Mouse (Mus musculus) G1E-ER4 (cell line): ENCODE measurements around the gene Polr2e. TPM values are rescaled to one million over a fixed set of nuclear protein-coding genes. Genes with fewer than 3 reads are reported as not detected.

Experiments used
- GATA1 ChIP-seq: IDR thresholded peaks from one replicate; pipeline ENCODE4 v1.8.0; 2012; ENCODE audit warnings: low read length, inconsistent platforms
- polyA plus RNA-seq: library from polyadenylated mRNA; stranded (reverse); fragments of >175 nt; gene quantifications from 2 replicates; pipeline ENCODE4 v1.2.3, GENCODE M21; 2012

Gene Polr2e
- polyA plus RNA-seq, 1 experiment = 180 TPM

GRCm38 (mm10) chr10:79988506-79989271 lies 50.9 kb downstream of the Polr2e start, which contains the start of gene Cnn2:
Cnn2 (plus strand) TSS chr10:79988584.
- TF ChIP-seq GATA1 = no peak

- no peak for TF ChIP-seq GATA1
These were observed 51.7 kb downstream of the Polr2e start for GRCm38 (mm10) chr10:79987771-79988505.

- TF ChIP-seq GATA1 = no peak
These were observed 52.6 kb downstream of the Polr2e start for GRCm38 (mm10) chr10:79986963-79987362.

- TF ChIP-seq GATA1 = no peak
These were observed 53.2 kb downstream of the Polr2e start for GRCm38 (mm10) chr10:79986232-79986878.

Other genes starting within 250 kb of the Polr2e start
- not detected in 2 replicates for gene Prss57, start 248.8 kb downstream of the Polr2e start, polyA plus RNA-seq
- 0.82 and 1.2 TPM in 2 replicates for gene Palm, start 246.2 kb downstream of the Polr2e start, polyA plus RNA-seq
- not detected in 2 replicates for gene Misp, start 218.8 kb downstream of the Polr2e start, polyA plus RNA-seq
- gene Ptbp1, start 185.4 kb downstream of the Polr2e start, polyA plus RNA-seq = 1,266 and 1,318 TPM in 2 replicates
- 0.38 TPM in 1 of 2 replicates, not detected in the other for gene Prtn3, start 165.3 kb downstream of the Polr2e start, polyA plus RNA-seq
- gene Plppr3, start 165.2 kb downstream of the Polr2e start, polyA plus RNA-seq = not detected in 2 replicates
- gene Elane, start 153.5 kb downstream of the Polr2e start, polyA plus RNA-seq = not detected in 2 replicates
- not detected in 2 replicates for gene Cfd, start 148.9 kb downstream of the Polr2e start, polyA plus RNA-seq
- gene Med16, start 130.9 kb downstream of the Polr2e start, polyA plus RNA-seq = 64.2 and 66.0 TPM in 2 replicates
- gene Gm26602, start 128.9 kb downstream of the Polr2e start, polyA plus RNA-seq = not detected in 2 replicates
- gene Kiss1r, start 122.8 kb downstream of the Polr2e start, polyA plus RNA-seq = 0.53 and 0.82 TPM in 2 replicates
- gene R3hdm4, start 118.6 kb downstream of the Polr2e start, polyA plus RNA-seq = 229 and 234 TPM in 2 replicates
- 99.9 and 103 TPM in 2 replicates for gene Arid3a, start 112.8 kb downstream of the Polr2e start, polyA plus RNA-seq
- gene Wdr18, start 79.6 kb downstream of the Polr2e start, polyA plus RNA-seq = 85.4 and 95.5 TPM in 2 replicates
- gene Grin3b, start 69.1 kb downstream of the Polr2e start, polyA plus RNA-seq = 0.05 and 0.08 TPM in 2 replicates
- 308 and 394 TPM in 2 replicates for gene Tmem259, start 55.5 kb downstream of the Polr2e start, polyA plus RNA-seq
- 11.4 and 12.4 TPM in 2 replicates for gene Cnn2, start 51.2 kb downstream of the Polr2e start, polyA plus RNA-seq
- gene Abca7, start 43.3 kb downstream of the Polr2e start, polyA plus RNA-seq = 23.5 and 25.3 TPM in 2 replicates
- 160 and 189 TPM in 2 replicates for gene Arhgap45, start 23.1 kb downstream of the Polr2e start, polyA plus RNA-seq
- 1,603 and 2,372 TPM in 2 replicates for gene Gpx4, start 7.4 kb upstream of the Polr2e start, polyA plus RNA-seq
- 41.3 and 41.5 TPM in 2 replicates for gene Sbno2, start 65.8 kb upstream of the Polr2e start, polyA plus RNA-seq
- gene Stk11, start 76.0 kb upstream of the Polr2e start, polyA plus RNA-seq = 140 and 143 TPM in 2 replicates
- gene Atp5d, start 98.8 kb upstream of the Polr2e start, polyA plus RNA-seq = 1,550 and 1,866 TPM in 2 replicates
- 53.6 and 59.0 TPM in 2 replicates for gene Cbarp, start 101.0 kb upstream of the Polr2e start, polyA plus RNA-seq
- 227 and 254 TPM in 2 replicates for gene Midn, start 108.5 kb upstream of the Polr2e start, polyA plus RNA-seq
- gene Cirbp, start 126.2 kb upstream of the Polr2e start, polyA plus RNA-seq = 54.3 and 62.8 TPM in 2 replicates
- 5.8 and 6.7 TPM in 2 replicates for gene 1600002K03Rik, start 133.1 kb upstream of the Polr2e start, polyA plus RNA-seq
- 0.46 and 0.52 TPM in 2 replicates for gene Efna2, start 139.7 kb upstream of the Polr2e start, polyA plus RNA-seq
- 37.4 and 39.5 TPM in 2 replicates for gene Mum1, start 186.6 kb upstream of the Polr2e start, polyA plus RNA-seq
- 309 and 396 TPM in 2 replicates for gene Ndufs7, start 209.3 kb upstream of the Polr2e start, polyA plus RNA-seq
- 0.26 and 0.35 TPM in 2 replicates for gene Gamt, start 221.2 kb upstream of the Polr2e start, polyA plus RNA-seq
- gene Dazap1, start 221.7 kb upstream of the Polr2e start, polyA plus RNA-seq = 512 and 653 TPM in 2 replicates